ENCODE assay signal across 18 mouse cellular contexts in the genomic region with DNA sequence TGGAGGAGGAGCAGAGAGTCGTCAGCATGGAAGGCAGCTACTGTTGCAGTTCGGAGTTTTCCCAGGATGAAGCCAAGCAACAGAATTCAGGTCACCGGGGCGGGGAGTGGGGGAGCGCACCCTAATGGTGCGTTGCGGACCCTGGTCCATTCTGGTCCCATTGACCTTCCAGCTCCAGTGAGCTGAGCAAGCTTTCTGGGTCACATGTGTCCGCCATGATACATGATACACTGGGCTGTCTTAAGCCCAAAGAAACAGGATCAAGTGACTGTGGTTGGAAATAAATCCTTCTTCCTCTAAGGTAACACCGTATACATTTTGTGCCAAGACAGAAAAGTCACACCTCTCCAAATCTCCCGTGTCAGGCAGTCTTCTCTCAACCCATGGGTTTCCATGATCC.
"Had no signal": no experiment of that assay in that cellular context is flagged by ENCODE, and none has a peak within 500 bp of the region (broad histone marks: within the 10 kb centered on the region; RNA-seq: fewer than 3 reads in every experiment).

No protein-coding gene starts in this region.

- H3K4me1 ChIP-seq: limb, embryonic 12.5 days; limb, embryonic 15.5 days; midbrain, embryonic 15.5 days; neural tube, embryonic 12.5 days; neural tube, embryonic 15.5 days; stomach, embryonic 15.5 days had no signal

- H3K9ac ChIP-seq: limb, embryonic 12.5 days; limb, embryonic 15.5 days; liver, embryonic 14.5 days; liver, postnatal 0 days; lung, embryonic 14.5 days; midbrain, embryonic 12.5 days; midbrain, embryonic 15.5 days; neural tube, embryonic 12.5 days; neural tube, embryonic 15.5 days; stomach, embryonic 15.5 days had no signal

- DNase-seq: left cerebral cortex, postnatal 4 days; liver, postnatal 0 days; lung, embryonic 14.5 days; right cerebral cortex, postnatal 4 days; spleen, adult 18-20 months; thymus, postnatal 25 days had no signal

- ATAC-seq: intestine, embryonic 16.5 days; liver, postnatal 0 days; lung, postnatal 0 days; midbrain, embryonic 15.5 days had no signal

- H3K36me3 ChIP-seq: limb, embryonic 12.5 days; limb, embryonic 15.5 days; midbrain, embryonic 12.5 days; midbrain, embryonic 15.5 days; neural tube, embryonic 12.5 days; neural tube, embryonic 15.5 days; stomach, embryonic 15.5 days had no signal

- H3K27me3 ChIP-seq: limb, embryonic 12.5 days; limb, embryonic 15.5 days; midbrain, embryonic 12.5 days; midbrain, embryonic 15.5 days; neural tube, embryonic 12.5 days; neural tube, embryonic 15.5 days; stomach, embryonic 15.5 days had no signal

- H3K4me2 ChIP-seq: limb, embryonic 12.5 days; limb, embryonic 15.5 days; liver, embryonic 11.5 days; lung, embryonic 14.5 days; midbrain, embryonic 12.5 days; midbrain, embryonic 15.5 days; neural tube, embryonic 12.5 days; neural tube, embryonic 15.5 days; stomach, embryonic 15.5 days had no signal

- H3K4me3 ChIP-seq: limb, embryonic 12.5 days; limb, embryonic 15.5 days; midbrain, embryonic 12.5 days; midbrain, embryonic 15.5 days; neural tube, embryonic 12.5 days; neural tube, embryonic 15.5 days; stomach, embryonic 15.5 days had no signal

- H3K27ac ChIP-seq: limb, embryonic 12.5 days; limb, embryonic 15.5 days; liver, embryonic 14.5 days; macrophage; midbrain, embryonic 12.5 days; midbrain, embryonic 15.5 days; neural tube, embryonic 12.5 days; neural tube, embryonic 15.5 days; stomach, embryonic 15.5 days had no signal

- H3K9me3 ChIP-seq: limb, embryonic 12.5 days; limb, embryonic 15.5 days; midbrain, embryonic 12.5 days; midbrain, embryonic 15.5 days; neural tube, embryonic 12.5 days; neural tube, embryonic 15.5 days; stomach, embryonic 15.5 days had no signal
